Mouse (Mus musculus): ENCODE measurements around the gene 0610009B22Rik. TPM values are rescaled to one million over a fixed set of nuclear protein-coding genes. Genes with fewer than 3 reads are reported as not detected.

0610009B22Rik gene
- polyA plus RNA-seq, 2 experiments from 2014 or later, result 19.5 to 25.1 TPM

GRCm38 (mm10) chr11:51658291-51658690 lies 30.4 kb downstream of the 0610009B22Rik start:
- ATAC-seq, result no peak

GRCm38 (mm10) chr11:51656798-51657521 lies 31.7 kb downstream of the 0610009B22Rik start:
- no peak for ATAC-seq

DNA sequence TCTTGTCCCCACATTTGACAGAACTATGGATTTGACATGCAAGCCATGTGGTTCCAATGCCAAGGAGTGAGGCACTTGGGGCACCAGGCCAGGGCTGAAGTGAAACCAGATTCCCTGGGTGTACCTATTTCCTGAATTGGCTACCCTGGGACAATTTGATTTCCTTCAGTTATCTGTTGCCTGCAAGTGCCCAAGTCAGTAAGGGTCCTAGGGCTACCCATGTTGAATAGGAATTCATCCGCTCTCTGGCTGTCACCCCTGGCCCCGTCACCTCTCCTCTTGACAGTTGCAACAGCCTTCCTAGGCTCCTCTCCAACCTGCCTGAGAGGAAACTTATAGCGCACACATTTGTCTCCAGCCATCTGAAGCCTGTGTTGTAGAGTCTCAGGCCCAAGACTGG lies 33.8 kb downstream of the 0610009B22Rik start:
- ATAC-seq, result no peak

- no peak for ATAC-seq
Measured at GRCm38 (mm10) chr11:51653736-51654135, 34.9 kb downstream of the 0610009B22Rik start.

GRCm38 (mm10) chr11:51652889-51653418 lies 35.7 kb downstream of the 0610009B22Rik start:
- no peak for ATAC-seq

DNA sequence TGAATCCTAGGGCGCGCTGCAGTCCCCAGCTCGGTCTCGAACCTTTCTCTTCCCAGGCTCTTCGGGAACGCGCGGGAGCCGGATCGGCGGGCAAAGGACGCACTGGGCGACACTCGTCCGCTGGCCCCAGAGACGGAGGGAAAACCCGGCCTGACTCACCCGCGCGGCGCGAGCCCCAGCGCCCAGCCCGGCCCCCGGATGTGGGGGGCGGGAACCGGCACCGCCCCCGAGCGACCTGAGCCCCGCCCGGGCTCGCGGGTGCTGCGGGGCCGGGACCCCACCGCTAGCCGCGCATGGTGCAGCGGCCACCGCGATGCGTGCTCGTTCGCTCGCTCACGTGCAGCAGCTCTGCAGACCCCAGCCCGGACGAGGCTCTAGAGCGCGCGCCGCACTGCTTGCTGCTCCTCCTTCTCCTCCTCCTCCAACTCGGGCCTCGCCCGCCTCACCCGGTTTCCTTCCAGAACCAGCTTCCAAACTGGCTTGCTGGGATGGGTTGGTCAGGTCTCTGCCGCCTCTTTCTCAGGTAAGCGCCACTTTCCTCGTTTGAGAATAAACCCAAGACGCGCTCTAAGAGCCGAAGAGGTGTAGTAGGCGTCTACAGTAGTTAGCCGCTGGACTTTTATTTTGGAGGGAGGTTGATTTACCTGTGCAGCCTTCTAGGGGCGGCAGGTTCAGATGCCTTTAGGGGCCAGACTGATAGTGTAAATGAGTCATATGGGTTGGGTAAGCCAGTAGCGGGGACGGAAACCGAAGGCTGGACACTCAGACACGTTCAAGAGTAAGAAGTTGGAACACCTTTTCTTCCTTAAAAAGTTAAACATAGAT lies 37.8 kb downstream of the 0610009B22Rik start, which contains the start of the genes N4bp3 and D930048N14Rik:
N4bp3 (minus strand) TSS at position 152 of the 825 bp plus-strand sequence.
D930048N14Rik (plus strand) TSS at position 264 of the 825 bp plus-strand sequence.
- peak; percentile 76 for ATAC-seq

GRCm38 (mm10) chr11:51650261-51650660 lies 38.4 kb downstream of the 0610009B22Rik start:
- ATAC-seq, result peak; percentile 7

DNA sequence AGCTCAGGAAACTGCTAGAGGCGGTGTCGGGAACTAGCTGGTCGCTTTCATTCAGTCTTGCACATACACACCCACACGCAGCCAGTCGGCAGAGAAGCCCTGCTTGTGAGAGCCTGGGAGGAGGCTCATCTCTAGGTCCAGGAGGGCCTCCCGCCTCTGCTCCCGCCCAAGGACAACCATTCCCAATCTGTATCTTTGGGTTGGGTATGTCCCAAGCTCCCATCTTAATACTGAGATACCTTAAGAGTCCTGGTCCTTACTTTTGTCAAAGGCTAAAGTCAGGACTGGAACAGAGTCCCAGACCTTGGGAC lies 38.8 kb downstream of the 0610009B22Rik start:
- peak; percentile 41 for ATAC-seq

DNA sequence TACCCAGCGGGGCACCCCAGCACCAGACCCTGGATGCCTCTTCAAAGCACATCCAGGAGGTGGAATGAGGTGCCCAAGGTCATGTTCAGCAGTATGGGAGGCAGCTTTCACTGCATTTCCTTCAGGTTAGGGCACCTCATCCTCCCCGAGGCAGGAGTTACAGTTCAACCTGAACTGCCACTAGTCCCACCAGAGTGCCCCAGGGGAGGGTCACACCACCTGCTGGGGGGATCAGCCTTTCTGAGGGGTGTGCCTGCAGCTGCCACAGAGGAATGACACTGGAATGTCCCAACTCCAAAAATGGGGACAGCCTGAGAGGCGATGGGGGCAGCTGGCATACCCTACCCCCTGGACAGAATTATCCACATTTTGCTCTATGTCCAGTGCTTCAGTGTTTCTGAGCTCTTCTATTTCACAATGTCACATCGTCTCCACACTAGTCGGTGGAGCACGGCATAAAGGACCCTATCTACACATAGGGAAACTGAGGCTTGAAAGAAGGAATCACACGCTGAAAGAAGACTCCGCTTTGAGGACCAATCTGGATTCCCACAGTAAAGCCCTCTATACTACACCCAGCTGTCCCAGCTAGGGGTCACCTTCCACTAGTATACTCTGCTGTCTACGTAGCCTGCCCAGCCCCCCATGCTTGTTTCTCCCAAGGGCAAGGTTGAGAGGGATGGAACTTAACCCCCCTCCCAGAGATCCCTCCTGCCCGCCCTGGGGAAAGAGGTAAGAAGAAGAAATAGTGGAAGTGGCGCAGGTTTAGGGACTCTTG lies 39.4 kb downstream of the 0610009B22Rik start:
- no peak for ATAC-seq

- no peak for ATAC-seq
Measured at GRCm38 (mm10) chr11:51648566-51648965, 40.1 kb downstream of the 0610009B22Rik start.

DNA sequence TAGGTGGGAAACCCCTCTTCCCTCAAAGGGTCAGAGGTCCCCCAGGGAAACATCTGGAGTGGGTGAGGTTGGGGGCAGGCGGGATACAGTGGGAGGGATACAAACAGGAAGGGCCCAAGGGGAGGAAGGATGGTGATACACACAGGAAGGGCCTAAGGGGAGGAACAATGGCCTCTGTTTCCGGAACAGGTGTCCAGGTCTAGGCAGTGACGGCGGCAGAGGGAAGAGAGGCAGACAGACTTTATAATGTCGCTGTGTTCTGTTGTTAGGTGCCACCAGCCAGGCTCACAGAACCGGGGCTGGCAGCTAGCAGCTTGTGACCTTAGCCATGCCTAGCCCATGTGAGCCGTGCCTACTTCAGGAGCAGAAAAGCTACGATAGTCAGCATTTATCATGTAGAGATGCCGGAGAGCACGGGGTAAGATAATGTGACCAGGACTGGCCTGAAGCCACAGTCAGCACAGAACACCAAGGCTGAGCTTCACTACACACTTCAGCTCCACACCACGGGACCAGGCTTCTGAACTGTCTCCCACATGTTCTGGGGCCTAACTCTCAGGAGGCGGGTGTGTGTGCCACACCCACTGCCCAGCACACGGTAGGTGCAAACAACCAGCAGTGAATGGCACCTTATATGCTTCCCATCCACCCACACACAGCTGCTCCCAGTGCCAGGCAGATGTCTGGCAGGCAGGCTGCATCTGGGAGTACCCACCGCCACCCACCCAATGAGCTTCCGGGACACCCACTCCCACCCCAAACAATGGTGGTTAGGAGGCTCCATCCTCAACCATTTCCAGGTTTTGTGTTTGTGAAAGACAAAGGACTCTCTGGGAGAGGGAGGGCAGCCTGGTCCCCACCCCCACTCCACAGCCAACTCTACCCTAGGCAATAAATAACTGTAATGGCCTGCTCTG lies 41.7 kb downstream of the 0610009B22Rik start:
- ATAC-seq, result no peak

DNA sequence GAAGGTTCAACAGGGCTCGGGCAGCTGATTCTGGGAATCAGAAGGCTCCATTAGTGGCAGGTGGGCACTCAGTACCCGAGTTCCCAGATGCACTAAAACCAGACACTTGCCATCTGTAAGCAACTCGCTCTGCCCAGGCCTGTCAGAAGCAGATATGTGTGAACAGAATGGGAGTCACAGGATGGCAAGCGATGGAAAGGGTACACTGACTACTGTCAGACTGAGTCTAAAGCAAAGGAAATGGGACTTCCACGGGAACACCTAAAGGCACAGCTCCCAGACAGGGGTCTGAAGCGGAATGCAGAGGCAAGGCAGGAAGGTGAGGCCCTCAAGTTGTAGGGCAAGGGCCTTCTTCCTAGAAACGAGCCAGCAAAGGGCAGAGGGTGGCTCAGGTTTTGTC lies 42.4 kb downstream of the 0610009B22Rik start:
- no peak for ATAC-seq

- no peak for ATAC-seq
Measured at GRCm38 (mm10) chr11:51645293-51645692, 43.4 kb downstream of the 0610009B22Rik start.

- ATAC-seq, result no peak
Measured at GRCm38 (mm10) chr11:51644217-51644616, 44.5 kb downstream of the 0610009B22Rik start.

- ATAC-seq, result no peak
Measured at GRCm38 (mm10) chr11:51643761-51644160, 44.9 kb downstream of the 0610009B22Rik start.

GRCm38 (mm10) chr11:51643202-51643601 lies 45.5 kb downstream of the 0610009B22Rik start:
- ATAC-seq, result no peak

DNA sequence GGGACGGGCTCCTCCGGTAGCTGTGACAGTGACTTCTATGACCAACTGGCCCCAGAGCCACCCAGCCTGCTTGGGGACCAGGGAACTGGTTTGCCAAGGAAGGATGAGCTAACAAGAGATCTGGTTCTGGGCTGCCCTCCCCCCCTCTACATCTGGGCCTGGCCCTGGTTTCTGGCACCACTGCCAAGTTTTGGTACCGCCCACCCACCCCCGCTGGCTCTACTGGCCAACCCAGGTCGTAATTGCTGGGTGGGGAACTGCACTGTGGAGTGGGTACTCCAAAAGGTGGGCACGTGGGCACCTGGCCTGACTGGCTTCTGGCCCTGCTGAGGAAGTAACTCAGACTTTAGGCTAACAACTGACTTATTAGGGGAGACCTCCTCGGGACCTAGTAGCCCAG lies 47.9 kb downstream of the 0610009B22Rik start:
- ATAC-seq, result no peak

GRCm38 (mm10) chr11:51638497-51638896 lies 50.2 kb downstream of the 0610009B22Rik start:
- ATAC-seq, result no peak

DNA sequence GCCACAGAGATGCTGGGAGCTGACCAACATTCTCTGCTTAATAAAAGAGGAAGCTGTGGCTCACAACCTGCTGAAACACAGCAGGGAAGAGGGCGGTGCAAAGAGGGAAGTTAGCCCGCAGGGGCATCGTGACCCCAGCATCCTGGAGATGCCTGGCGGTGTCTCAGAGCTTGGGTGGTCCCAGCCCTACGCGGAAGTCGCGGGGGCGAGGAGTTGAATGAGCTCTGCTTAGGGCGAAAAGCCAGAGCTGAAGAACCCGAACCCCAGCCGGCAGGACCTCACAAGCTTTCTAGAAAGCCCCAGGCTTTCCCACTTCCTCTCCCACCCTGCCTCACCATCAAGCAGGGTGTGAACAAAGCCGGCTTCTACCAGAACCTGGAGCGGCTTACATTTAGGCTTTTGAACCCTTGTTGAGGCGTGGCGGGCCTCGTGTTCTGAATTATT lies 50.7 kb downstream of the 0610009B22Rik start:
- ATAC-seq, result no peak

GRCm38 (mm10) chr11:51636323-51636684 lies 52.4 kb downstream of the 0610009B22Rik start:
- ATAC-seq, result peak; percentile 33

DNA sequence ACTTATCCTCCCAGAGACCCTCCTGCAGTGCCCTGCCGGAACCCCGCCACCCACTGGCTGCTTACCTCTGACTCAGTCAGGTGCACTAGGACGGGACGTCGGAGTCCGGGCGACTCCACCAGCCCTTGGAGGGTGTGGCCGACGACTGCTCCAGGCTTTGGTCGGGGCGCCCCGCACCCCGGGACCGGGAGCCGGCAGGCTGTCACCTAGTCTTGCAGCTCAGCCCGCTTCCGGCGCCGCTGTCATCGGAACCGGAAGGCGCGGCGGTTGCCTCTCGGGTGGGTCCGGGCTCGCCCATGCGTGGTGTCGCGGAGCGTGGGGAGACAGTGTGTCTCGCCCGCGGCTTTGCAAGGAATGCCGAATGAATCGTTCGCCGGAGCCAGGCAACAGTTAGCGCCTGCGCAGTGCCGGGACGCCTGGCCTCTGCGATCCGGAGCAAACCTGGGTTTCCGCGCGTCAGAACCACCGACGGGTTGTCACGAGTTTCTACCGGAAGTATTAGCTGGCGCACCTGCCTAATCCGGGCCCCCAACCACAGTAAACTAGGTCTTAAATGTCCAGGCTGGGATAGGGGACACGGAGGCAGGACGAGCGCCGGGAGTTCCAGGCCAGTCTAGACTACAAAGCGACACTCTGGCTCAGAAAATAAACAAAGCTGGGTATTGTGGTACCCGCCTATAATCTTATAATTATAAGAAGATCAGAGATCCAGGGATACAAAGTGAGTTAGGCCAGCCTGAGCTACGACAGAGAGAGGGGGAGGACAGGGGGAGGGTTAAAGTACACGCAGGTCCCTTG lies 53.0 kb downstream of the 0610009B22Rik start, which contains the start of gene Rmnd5b:
Rmnd5b (minus strand) TSS at position 372 of the 798 bp plus-strand sequence.
- peak; percentile 84 for ATAC-seq

All from activated CD4-positive, CD25-positive, alpha-beta regulatory T cell, adult 4 months (primary cell).